Mouse (Mus musculus): ENCODE measurements around the gene Dnajc30. TPM values are rescaled to one million over a fixed set of nuclear protein-coding genes. Genes with fewer than 3 reads are reported as not detected.
"Not testable (repeated sequence)": the region's sequence is repeated elsewhere in the genome, so short reads cannot be mapped to it uniquely, and the experiment has no call there.

Dnajc30 gene
- polyA plus RNA-seq, 1 experiment from 2014 or later: 30.4 TPM

GRCm38 (mm10) chr5:135037946-135038345 is 26.1 kb upstream of the Dnajc30 start:
- Histone ChIP-seq H3K4me1 (replicated peaks) (peaks cover 33% of the 10 kb centered on the region), H3K27ac (no peak overlapping the region), H3K4me3 (no peak overlapping the region), H3K9me3 (peaks cover 12% of the 10 kb centered on the region; the same call in 1 of the 2 replicates), H3K36me3 (peaks cover 41% of the 10 kb centered on the region), H3K27me3 (ENCODE audit: insufficient read depth, poor library complexity, severe bottlenecking) (0 out of 2 replicates have a peak, but pooled peaks cover 5% of the 10 kb centered on the region)
- 92% methylated on average over 3 of the region's 3 CpGs for WGBS
- no peak for DNase-seq (ENCODE audit: low spot score)

- H3K27me3 ChIP-seq (ENCODE audit: insufficient read depth, poor library complexity, severe bottlenecking): 0 out of 2 replicates have a peak, but pooled peaks cover 5% of the 10 kb centered on the region
- WGBS: 85% methylated on average over 9 of the region's 9 CpGs
- peaks cover 42% of the 10 kb centered on the region for H3K36me3 ChIP-seq
- no peak for DNase-seq (ENCODE audit: low spot score)
- peaks cover 33% of the 10 kb centered on the region for H3K4me1 ChIP-seq (replicated peaks)
- H3K4me3 ChIP-seq: no peak overlapping the region
- H3K27ac ChIP-seq: no peak overlapping the region
- H3K9me3 ChIP-seq: peaks cover 4% of the 10 kb centered on the region; the same call in 1 of the 2 replicates
These were observed 24.5 kb upstream of the Dnajc30 start for GRCm38 (mm10) chr5:135039541-135039940.

DNA sequence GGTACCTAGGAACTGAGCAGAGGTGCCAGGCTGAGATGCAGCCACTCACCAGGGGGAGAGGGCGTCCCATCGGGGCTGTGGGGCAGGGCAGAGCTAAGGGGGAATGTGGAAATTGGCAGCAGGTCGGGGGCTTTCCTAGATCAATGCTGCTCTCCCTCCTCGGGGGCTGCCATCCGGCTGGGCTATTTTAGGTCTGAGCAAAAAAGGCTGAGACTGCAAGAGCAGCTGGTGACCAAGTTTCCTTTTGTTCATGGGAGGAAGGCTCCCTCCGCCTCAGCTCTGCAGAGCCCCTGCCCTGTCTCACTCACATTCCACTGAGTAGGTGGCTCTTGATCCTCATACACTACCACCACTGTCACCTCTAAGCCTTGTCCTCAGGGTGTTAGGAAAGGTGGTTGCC is 23.9 kb upstream of the Dnajc30 start:
- peaks cover 45% of the 10 kb centered on the region for H3K36me3 ChIP-seq
- H3K9me3 ChIP-seq: no peaks in the 10 kb centered on the region

DNA sequence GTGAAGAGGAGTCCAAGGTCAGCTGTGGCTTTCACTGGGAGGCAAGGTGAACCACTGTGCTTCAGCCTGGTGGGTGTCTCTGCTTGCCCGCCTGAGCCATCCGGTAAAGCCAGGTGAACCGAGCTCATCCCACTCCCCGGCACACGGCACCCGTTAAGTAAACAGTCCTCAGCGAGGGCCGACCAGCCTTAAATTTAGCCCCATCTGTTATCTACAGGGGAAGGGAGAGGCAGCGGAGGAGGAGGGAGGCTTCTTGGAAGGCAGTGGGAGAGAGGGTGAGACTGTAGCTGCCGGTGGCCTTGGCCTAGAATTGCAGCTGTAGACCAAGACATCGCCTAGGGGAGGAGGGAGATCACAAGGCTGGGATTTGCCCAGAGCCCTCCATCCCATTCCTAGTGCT is 23.2 kb upstream of the Dnajc30 start:
- 75% methylated on average over 11 of the region's 11 CpGs for WGBS
- peaks cover 53% of the 10 kb centered on the region for H3K36me3 ChIP-seq
- no peak for DNase-seq (ENCODE audit: low spot score)

More for the DNA sequence above, 23.9 kb upstream of the Dnajc30 start:
- 45% methylated on average over 6 of the region's 6 CpGs for WGBS
- no peak for DNase-seq (ENCODE audit: low spot score)
- H3K4me3 ChIP-seq: no peak overlapping the region
- H3K27ac ChIP-seq: peak overlapping the region; percentile 64
- 0 out of 2 replicates have a peak, but pooled peaks cover 5% of the 10 kb centered on the region for H3K27me3 ChIP-seq (ENCODE audit: insufficient read depth, poor library complexity, severe bottlenecking)
- H3K4me1 ChIP-seq (replicated peaks): peaks cover 33% of the 10 kb centered on the region

DNA sequence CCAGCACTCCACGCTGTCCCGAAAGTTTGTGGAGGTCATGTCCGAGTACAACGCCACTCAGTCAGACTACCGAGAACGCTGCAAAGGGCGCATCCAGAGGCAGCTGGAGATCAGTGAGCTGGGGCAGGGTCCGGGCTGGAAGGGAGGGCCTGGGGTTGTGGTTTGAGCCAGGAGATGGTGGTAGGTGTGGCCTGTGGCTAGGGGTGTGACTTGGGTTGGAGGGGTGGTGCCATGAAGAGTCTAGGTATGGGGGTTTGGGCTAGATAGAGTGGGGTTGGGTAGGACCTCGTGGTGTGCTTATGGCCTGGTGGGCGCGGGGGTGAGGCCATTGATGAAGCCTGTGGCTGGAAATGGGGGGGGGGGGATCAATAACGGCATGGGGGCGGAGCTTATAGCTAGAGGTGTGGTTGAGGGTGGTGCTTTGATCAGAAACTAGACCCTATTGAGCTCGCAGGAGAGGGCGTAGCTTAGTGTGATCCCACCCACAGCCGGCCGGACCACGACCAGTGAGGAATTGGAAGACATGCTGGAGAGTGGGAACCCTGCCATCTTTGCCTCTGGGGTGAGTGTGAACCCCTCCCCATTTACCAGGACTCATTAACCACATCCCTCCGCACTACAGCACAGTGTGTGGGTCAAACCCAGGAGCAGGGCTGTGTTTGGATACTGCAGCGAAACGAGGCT is 21.8 kb upstream of the Dnajc30 start:
- H3K4me1 ChIP-seq (replicated peaks): peaks cover 33% of the 10 kb centered on the region
- H3K9me3 ChIP-seq: no peaks in the 10 kb centered on the region
- DNase-seq (ENCODE audit: low spot score): no peak
- peaks cover 54% of the 10 kb centered on the region for H3K36me3 ChIP-seq
- H3K27ac ChIP-seq: no peak overlapping the region
- 0 out of 2 replicates have a peak, but pooled peaks cover 5% of the 10 kb centered on the region for H3K27me3 ChIP-seq (ENCODE audit: insufficient read depth, poor library complexity, severe bottlenecking)
- 26% methylated on average over 21 of the region's 21 CpGs for WGBS
- peak overlapping the region; percentile 35 for H3K4me3 ChIP-seq

More for the DNA sequence above, 23.2 kb upstream of the Dnajc30 start:
- Histone ChIP-seq H3K4me3 (no peak overlapping the region), H3K27me3 (ENCODE audit: insufficient read depth, poor library complexity, severe bottlenecking) (0 out of 2 replicates have a peak, but pooled peaks cover 5% of the 10 kb centered on the region), H3K27ac (peak overlapping the region; percentile 64; the same call in 1 of the 2 replicates), H3K9me3 (no peaks in the 10 kb centered on the region), H3K4me1 (replicated peaks) (peaks cover 33% of the 10 kb centered on the region)

DNA sequence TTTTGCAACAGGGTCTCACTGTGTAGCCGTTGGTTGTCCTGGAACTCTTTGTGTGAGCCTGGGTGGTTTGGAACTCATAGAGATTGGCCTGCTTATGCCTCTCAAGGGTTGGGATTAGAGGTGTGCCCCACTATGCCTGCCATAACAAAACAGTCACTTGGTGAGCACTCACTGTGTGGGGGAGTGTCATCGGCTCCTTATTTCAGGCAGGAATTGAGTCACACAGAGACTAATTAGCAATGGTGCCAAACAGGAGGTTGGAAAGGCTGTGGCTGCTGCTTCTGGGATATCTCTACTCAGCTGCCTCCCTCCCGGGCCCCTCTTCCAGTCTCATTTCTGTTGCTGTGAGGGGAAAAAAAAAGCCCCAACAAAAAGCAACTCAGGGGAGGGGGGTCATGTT is 19.4 kb upstream of the Dnajc30 start:
- Histone ChIP-seq H3K27ac (no peak overlapping the region), H3K36me3 (peaks cover 46% of the 10 kb centered on the region), H3K4me1 (replicated peaks) (peaks cover 27% of the 10 kb centered on the region), H3K4me3 (no peak overlapping the region), H3K9me3 (no peaks in the 10 kb centered on the region), H3K27me3 (ENCODE audit: insufficient read depth, poor library complexity, severe bottlenecking) (0 out of 2 replicates have a peak, but pooled peaks cover 5% of the 10 kb centered on the region)
- DNase-seq (ENCODE audit: low spot score): no peak
- WGBS: 89% methylated on average over 3 of the region's 3 CpGs

DNA sequence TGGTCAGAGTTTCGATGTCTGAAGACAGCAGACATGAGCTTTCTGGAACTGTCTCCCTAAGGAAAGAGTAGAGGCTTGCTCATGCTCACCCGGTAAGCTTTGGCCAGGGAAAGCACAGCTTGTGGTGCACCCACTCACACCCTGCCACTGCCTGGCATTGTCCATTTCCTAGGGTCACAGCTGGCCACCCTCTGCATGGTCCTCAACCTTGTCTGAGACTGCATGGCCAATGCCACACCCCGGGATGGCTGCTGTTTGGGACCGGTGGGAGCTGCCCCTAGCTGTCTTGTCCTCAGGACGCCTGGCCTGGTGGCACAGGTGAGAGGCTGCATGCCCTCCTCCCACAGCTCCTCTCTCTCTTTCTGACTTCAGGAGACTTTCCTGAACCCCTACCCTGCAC is 15.5 kb upstream of the Dnajc30 start:
- 94% methylated on average over 5 of the region's 5 CpGs for WGBS
- DNase-seq (ENCODE audit: low spot score): no peak
- Histone ChIP-seq H3K27ac (no peak overlapping the region), H3K36me3 (peaks cover 70% of the 10 kb centered on the region), H3K4me3 (no peak overlapping the region), H3K27me3 (ENCODE audit: insufficient read depth, poor library complexity, severe bottlenecking) (no peaks in the 10 kb centered on the region), H3K9me3 (no peaks in the 10 kb centered on the region), H3K4me1 (replicated peaks) (no peaks in the 10 kb centered on the region)

GRCm38 (mm10) chr5:135049268-135049667 is 14.7 kb upstream of the Dnajc30 start:
- not testable (repeated sequence) for DNase-seq (ENCODE audit: low spot score); H3K9me3 ChIP-seq; H3K27me3 ChIP-seq (ENCODE audit: insufficient read depth, poor library complexity, severe bottlenecking); H3K4me1 ChIP-seq (replicated peaks); H3K27ac ChIP-seq; H3K4me3 ChIP-seq
- H3K36me3 ChIP-seq: peaks cover 75% of the 10 kb centered on the region
- WGBS: 88% methylated on average over 6 of the region's 6 CpGs

GRCm38 (mm10) chr5:135053356-135053755 is 10.6 kb upstream of the Dnajc30 start:
- Histone ChIP-seq H3K36me3 (peaks cover 96% of the 10 kb centered on the region), H3K4me1 (replicated peaks) (no peaks in the 10 kb centered on the region), H3K9me3 (no peaks in the 10 kb centered on the region), H3K27ac (no peak overlapping the region), H3K4me3 (no peak overlapping the region), H3K27me3 (ENCODE audit: insufficient read depth, poor library complexity, severe bottlenecking) (no peaks in the 10 kb centered on the region)
- no peak for DNase-seq (ENCODE audit: low spot score)
- 93% methylated on average over 12 of the region's 12 CpGs for WGBS

- no peak for DNase-seq (ENCODE audit: low spot score)
- under 1% methylated on average over 40 of the region's 40 CpGs for WGBS
- Histone ChIP-seq H3K36me3 (peaks cover 61% of the 10 kb centered on the region), H3K4me3 (peak overlapping the region; percentile 84), H3K27ac (peak overlapping the region; percentile 85), H3K27me3 (ENCODE audit: insufficient read depth, poor library complexity, severe bottlenecking) (no peaks in the 10 kb centered on the region), H3K4me1 (replicated peaks) (peaks cover 28% of the 10 kb centered on the region), H3K9me3 (no peaks in the 10 kb centered on the region)
These were observed 372 bp downstream of the Dnajc30 start for GRCm38 (mm10) chr5:135064382-135064766.

DNA sequence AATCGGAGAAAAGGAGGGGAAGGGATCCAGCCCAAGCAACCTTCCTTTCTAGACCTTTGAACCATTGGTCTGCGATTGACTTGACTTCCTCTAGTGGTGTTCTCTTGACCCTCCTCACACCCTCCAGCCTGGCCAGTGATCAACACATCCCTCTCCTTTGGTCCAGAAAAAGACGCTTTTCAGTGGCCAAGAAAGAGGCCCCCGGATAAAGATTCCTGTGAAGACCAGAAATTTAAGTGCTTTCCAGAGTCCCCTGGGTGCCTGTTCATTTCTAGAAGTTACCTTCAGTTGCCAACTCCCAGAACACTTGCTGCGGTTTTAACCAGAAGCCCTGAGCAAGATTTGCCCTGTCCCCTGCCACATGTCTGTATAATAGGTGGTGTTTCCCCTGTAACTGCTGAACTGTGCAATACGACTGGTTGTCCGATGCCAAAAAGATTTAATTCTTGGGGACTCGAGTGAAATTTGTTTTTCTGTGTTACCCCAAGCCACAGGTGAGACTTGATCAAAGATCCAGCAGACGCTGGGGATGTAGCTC is 976 bp downstream of the Dnajc30 start, which contains the start of gene Bud23:
Bud23 (minus strand) TSS at position 51 of the 538 bp plus-strand sequence.
- Histone ChIP-seq H3K4me3 (peak within 1 kb of the TSS; percentile 84), H3K36me3 (peaks cover 55% of the 10 kb centered on the region), H3K27ac (peak within 1 kb of the TSS; percentile 85), H3K4me1 (replicated peaks) (peaks cover 28% of the 10 kb centered on the region)
- H3K27me3 ChIP-seq (ENCODE audit: insufficient read depth, poor library complexity, severe bottlenecking); DNase-seq (ENCODE audit: low spot score); H3K9me3 ChIP-seq: not testable (repeated sequence)
- WGBS: 75% methylated on average over 9 of the region's 9 CpGs

DNA sequence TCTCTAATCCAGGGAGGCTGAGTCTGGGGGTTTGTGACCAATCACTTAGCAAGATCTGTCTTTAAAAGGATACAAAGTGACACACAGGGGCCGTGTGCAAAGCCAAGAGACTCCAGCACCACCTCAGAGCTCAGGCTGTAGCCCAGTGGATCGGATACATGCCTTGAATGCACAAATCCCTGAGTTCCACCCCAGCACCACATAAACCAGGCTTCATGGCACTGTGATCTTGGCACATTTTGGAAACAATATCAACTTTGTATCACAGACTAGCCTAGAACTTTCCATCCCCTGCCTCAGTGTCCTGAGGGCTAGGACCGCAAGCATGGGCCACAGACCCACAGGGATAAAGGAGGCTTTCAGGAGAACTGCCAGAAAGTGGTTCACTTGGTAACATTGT is 2.0 kb downstream of the Dnajc30 start:
- Histone ChIP-seq H3K27me3 (ENCODE audit: insufficient read depth, poor library complexity, severe bottlenecking) (no peaks in the 10 kb centered on the region), H3K9me3 (no peaks in the 10 kb centered on the region), H3K4me3 (0 out of 2 replicates have a peak overlapping the region, but pooled peaks have one; percentile 84), H3K36me3 (peaks cover 51% of the 10 kb centered on the region), H3K27ac (no peak overlapping the region), H3K4me1 (replicated peaks) (peaks cover 28% of the 10 kb centered on the region)
- no peak for DNase-seq (ENCODE audit: low spot score)
- WGBS: 91% methylated on average over 3 of the region's 3 CpGs

GRCm38 (mm10) chr5:135070448-135070847 is 6.4 kb downstream of the Dnajc30 start:
- WGBS: 86% methylated on average over 3 of the region's 3 CpGs
- H3K27ac ChIP-seq: no peak overlapping the region
- H3K4me3 ChIP-seq: no peak overlapping the region
- H3K4me1 ChIP-seq (replicated peaks): peaks cover 26% of the 10 kb centered on the region
- peaks cover 3% of the 10 kb centered on the region; the same call in 1 of the 2 replicates for H3K27me3 ChIP-seq (ENCODE audit: insufficient read depth, poor library complexity, severe bottlenecking)
- peaks cover 61% of the 10 kb centered on the region for H3K36me3 ChIP-seq
- DNase-seq (ENCODE audit: low spot score): no peak
- no peaks in the 10 kb centered on the region for H3K9me3 ChIP-seq

All from hindbrain, embryonic 10.5 days (tissue).